Mouse (Mus musculus) cerebellum, postnatal 25 days (tissue): ENCODE results near the gene Hcrtr1.

ENCODE experiments used
- DNase-seq, 2 experiments: peaks; one replicate each; pipeline ENCODE4 v3.0.0; 2021; ENCODE audit warnings: mixed read lengths in 2 of 2

Gene Hcrtr1

GRCm38 (mm10) chr4:130167814-130168213 is 28.7 kb upstream of the Hcrtr1 start:
- no peak for DNase-seq

GRCm38 (mm10) chr4:130167321-130167720 is 28.2 kb upstream of the Hcrtr1 start:
- DNase-seq, result no peak

DNA sequence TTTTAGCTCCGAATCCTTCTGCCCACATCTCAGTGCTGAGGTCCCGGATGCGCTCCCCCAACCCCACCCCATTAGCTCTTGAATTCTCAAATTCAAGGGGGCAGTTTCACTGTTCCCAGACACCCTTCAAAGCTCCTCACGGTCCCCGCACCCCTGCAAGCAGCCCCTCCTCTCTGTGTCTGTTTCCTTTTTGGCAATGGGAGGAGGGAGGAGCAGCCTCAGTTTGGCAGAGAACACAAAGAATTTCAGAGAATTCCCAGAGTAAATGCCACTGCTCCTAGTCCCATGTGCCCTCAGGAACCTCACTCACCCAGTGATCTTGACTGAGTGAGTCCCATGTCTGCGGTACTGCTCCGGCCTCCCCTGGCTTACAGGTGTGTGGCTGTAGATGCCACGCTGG is 27.4 kb upstream of the Hcrtr1 start:
- no peak for DNase-seq

DNA sequence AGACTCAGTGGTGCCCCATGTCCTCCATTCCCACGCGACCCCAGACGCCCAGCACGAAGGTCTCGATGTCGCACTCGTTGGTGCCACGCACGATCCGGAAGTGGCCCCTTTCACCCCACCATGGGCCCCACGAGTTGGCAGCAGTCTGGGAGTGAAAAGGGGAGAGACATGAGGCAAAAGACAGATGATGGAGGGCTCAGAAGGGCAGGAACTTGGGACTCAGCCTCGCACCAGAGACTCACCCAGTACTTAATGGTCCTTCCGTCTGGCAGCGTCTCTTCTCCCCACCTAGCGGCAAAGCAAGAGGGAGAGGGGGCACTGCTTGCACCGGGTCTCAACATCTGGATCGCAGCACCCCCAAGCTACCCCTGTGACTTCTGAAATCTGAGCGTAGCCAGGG is 26.9 kb upstream of the Hcrtr1 start:
- no peak for DNase-seq

DNA sequence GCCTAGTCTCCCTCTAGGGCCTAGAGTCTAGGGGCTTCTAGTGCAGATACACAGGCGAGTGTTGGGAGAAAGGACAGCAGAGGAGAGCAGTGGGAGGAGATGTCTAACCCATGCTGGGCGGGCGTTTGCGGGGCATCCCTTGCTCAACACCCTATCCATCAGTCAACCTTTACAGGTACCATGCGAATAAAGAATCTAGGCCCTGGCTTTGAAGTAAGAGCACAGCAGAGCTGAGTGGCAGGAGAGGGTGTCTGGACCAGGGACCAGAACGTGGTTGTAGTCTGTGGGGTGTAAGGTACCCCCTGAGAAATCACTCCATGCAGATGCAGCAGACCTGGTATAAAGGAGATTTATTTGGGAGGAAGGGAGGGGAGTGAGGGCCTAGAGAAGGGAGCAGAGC is 25.0 kb upstream of the Hcrtr1 start:
- DNase-seq, result no peak

DNA sequence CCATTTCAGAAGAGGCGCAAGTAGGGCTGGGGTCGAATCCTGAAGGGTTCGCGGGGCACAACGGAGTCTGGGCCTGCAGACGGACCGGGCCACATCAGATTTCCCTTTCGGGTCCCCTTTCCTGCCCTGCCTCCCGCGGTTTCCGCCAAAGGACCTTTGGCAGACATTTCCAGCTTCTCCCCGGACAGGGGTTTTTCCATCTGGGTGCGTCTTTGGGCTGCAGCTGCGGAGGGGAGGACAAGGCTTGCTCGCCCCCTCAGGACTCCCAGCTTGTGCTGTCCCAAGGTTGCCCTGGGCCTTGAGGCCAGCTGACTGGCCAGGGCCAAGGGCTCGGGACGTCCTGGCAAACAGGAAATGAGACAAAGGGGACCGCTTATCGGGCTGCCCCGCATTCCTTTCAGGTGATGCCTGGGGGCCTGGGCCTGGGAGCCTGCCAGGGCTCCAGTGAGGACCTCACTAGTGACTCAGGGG is 24.3 kb upstream of the Hcrtr1 start:
- DNase-seq, result no peak

DNA sequence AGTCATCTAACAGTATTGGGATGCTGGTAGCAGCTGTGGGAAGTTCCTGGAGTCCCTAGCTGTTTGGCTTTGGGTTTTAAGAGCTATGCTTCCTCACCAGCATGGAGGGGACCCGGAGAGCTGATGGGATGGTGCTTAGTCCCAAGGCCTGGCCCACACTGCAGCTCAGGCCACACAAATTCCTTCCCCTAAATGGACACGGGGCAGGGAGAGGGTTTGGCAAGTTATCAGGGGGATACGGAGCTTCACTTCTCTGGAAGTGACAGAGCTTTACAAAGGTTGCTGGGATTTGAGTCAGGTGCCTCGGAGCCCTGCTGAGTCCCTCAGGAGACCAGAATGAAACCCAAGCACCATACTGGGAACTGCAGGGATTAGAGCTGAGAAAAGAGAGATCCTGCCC is 22.2 kb upstream of the Hcrtr1 start:
- no peak for DNase-seq

- no peak for DNase-seq
These were observed 17.7 kb upstream of the Hcrtr1 start for GRCm38 (mm10) chr4:130156812-130157371.

GRCm38 (mm10) chr4:130154250-130154649 is 15.1 kb upstream of the Hcrtr1 start:
- no peak for DNase-seq

DNA sequence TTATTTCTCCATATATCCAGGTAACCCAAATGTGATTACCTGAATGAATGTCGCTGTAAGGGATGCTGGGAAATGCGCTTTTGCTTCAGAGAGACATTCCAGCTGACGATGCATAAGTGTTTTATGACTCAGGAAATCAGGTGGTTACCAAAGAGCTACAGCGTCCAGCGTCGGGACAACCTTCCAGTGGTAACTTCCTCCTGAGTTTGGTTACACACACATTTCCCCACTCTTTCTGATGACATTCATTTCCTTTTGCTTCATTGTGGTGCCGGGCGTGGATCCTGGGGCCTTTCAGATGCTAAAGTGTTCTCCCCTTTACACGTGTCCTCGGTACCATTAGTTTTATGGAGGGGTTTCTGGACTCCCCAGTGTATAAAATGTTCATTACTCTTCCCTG is 9.2 kb upstream of the Hcrtr1 start:
- no peak for DNase-seq

DNA sequence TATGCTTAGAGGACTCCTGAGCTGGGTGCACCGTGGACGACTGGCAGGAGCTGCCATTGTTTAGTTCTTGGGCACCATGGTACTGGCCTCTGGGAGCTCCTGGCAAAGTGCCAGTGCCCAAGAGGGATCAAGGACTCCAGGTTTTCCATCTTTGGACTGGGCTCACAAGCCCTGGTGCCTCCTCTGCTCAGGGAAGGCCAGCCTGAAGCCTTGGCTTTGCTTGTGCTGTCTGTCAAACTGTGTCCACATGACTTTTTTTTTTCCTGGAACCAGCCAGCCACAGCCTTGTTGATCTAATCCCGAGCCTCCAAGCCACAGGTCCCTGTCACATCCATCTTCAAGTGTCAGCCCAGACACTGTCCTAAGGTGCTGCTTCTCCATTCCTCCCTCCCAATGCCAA is 2.6 kb upstream of the Hcrtr1 start:
- DNase-seq, result no peak

- DNase-seq, result no peak
These were observed 1.8 kb upstream of the Hcrtr1 start for GRCm38 (mm10) chr4:130140992-130141402.

DNA sequence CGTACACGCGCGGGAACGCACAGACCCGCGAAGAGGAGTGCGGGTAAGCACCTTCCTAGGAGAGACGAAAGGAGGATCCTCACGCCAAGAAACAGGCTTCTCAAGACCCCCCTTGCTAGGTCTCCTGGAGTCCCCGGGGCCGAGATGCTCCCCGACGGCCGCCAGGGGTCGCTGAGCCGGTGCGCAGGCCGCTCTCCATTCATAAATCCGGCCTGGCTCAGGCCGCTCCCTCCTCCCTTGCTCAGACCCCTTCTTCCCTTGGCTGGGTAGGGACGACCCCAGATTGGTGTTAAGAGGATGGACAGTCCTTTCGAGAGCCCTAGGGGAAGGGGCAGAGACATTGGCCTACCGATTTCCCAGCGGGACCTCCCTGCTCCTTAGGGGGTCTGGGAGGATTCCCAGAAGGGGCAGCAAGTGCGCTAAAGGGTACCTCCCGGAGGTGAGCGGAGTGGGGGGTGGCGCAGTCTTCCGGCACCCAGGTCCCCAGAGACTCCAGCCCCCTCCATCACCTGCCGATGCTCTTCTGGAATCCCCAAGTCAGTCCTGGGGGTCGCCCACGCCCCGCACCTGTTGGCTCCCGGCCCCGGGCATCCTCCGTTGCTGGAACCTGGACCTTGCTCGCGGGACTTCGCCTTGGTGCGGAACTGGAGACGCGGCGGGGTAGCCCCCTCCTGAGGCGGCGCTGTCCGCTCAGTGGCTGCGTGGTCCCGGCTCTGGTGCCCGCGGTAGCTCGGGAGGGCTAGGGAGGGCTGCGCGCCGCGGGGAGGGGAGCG is 532 bp downstream of the Hcrtr1 start:
- peak; percentile 71 to 84 for DNase-seq

DNA sequence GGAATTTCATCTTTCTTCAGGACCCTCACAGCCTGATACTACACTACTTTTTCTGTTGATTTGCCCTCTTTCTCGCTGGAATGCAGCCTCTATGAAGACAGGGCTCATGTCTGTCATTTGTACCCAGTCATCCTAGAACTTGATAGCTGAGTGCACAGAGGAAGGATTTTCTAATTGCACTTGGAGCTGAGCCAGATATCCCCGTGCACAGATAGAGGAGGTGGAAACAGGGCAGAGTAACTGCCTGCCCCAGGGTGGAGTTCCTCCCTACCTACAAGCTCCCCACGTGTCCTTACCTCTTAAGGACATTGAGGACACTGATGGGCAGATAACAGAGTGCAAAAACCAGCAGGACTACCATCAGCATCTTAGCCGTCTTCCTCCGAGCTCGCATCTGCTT is 5.8 kb downstream of the Hcrtr1 start:
- no peak for DNase-seq

GRCm38 (mm10) chr4:130131448-130132105 is 7.6 kb downstream of the Hcrtr1 start:
- DNase-seq, result no peak

- DNase-seq, result peak in 1 of 2 experiments; percentile 28
These were observed 8.4 kb downstream of the Hcrtr1 start for GRCm38 (mm10) chr4:130130641-130131350.

- no peak for DNase-seq
These were observed 9.1 kb downstream of the Hcrtr1 start for GRCm38 (mm10) chr4:130130082-130130481.

GRCm38 (mm10) chr4:130128907-130129306 is 10.3 kb downstream of the Hcrtr1 start:
- no peak for DNase-seq

GRCm38 (mm10) chr4:130125935-130126334 is 13.2 kb downstream of the Hcrtr1 start:
- DNase-seq, result no peak

- DNase-seq, result no peak
These were observed 14.0 kb downstream of the Hcrtr1 start for GRCm38 (mm10) chr4:130125164-130125563.

DNA sequence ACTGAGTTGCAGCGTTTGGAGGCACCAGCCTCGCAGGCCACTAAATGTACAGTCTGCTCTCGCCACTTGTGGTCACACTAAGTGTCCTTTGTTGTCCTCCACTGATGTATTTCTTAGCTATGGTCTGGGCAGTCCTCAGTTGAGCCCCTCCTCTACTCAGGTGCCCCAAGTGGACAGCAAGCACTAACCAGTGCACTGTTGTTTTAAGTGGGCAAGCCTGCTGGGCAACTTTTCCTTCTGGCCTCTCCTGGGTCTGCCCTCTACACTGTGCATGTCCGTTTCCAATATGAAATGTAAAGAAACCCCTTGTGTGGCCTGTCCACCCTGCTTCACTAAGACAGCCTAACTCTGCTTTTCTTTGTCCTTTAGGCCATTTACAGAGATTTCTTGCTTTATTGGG is 15.0 kb downstream of the Hcrtr1 start:
- no peak for DNase-seq

GRCm38 (mm10) chr4:130123020-130123419 is 16.1 kb downstream of the Hcrtr1 start:
- no peak for DNase-seq

DNA sequence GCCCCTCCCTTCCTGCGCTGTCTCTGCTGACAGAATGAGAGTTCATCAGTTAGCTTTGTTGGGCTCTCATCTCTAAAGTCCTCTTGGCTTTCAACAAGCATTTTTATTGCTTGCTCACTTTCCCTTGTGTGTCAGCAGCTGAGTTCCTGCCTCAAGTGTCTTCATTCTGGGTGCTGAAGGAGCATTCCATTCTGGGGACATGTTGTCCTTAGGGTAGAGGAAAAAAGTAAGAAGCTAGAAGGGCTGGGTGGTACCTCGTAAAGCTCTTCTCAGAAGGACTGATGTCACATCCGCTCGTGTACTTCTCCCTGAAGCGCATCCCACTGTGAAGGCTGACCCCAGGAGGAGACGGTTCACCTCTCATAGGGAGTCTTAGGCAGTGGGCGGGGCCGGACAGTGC is 17.6 kb downstream of the Hcrtr1 start:
- DNase-seq, result no peak
